Mouse (Mus musculus) adrenal gland, adult 8-10 months (tissue): ENCODE measurements at regions not wholly inside any gene's neighbourhood (a gene's known extent, or its start where the extent isn't known, plus 50 kb on each side); places are given as distances from the start of the nearest gene placed in this dataset.

Experiments
- DNase-seq: peaks from one replicate; pipeline ENCODE4 v3.0.0; 2022

DNA sequence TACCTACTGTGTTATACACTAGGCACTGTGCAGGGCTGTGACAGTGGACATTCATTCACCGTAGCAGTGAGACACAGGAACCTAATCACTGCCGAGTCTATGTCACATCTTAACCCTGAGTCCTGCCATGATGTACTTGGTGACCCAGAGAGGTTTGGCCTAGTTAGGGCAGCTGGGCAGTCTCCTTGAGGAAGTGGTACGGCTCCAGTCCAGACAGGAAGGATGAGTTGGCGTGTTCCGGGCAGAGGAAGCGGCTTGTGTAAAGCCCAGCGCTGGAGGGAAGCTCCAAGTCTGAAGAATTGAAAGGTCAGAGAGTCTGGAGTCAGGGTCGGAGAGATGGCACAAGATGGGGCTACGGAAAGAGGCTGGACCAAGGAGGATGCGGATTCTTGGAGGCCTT is 99.4 kb upstream of the Smim15 start:
- no peak for DNase-seq

DNA sequence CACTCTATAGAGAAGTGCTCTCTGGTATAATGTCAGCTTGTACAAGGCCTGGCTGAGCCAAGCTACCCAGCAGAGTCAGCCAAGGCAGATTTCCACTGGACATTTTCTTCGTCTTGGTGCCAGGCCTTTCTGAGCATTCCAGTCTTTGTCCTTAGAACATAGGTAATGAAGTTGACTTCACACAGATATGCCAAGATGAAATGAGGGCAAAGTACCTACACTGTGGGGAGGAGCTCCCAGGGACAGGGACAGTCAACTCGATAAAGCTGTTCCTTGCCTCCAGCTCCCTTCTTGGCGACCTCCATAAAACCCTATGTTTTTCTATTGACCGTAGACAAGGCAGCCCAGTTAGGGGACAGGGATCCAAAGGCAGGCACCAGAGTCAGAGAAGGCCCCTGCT is 101.3 kb upstream of the Smim15 start:
- DNase-seq, result no peak

DNA sequence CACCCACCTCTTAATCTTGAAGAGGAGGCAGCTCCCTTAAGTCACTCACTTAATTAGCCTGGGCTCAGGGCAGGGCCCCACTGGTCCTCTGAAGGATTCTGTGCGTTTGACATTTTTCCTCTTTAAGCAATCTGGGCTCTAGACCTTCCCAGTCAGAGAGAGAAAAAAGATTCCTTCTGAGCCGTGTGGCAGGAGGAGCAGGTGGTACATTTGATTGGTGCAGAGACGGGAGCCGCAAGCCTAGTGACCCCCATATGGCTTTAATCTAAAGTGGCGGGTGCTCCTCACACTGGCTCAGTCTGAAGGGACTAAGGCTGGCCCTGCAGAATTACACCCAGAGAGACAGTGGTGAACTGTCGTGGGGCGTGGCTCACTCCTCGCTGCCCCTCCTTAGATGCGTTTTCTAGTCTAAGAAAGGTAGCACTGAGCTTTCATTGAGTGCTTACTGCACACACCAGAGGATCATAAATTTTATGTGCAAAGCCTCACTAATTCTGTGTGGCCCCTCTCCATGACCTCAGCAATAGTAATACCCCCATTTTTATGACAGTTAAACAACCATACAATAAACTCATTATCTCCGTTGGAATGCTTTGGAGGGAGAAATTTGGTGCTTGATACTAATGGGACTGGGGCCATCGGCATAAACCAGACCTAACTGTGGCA is 101.8 kb upstream of the Smim15 start:
- DNase-seq, result no peak

DNA sequence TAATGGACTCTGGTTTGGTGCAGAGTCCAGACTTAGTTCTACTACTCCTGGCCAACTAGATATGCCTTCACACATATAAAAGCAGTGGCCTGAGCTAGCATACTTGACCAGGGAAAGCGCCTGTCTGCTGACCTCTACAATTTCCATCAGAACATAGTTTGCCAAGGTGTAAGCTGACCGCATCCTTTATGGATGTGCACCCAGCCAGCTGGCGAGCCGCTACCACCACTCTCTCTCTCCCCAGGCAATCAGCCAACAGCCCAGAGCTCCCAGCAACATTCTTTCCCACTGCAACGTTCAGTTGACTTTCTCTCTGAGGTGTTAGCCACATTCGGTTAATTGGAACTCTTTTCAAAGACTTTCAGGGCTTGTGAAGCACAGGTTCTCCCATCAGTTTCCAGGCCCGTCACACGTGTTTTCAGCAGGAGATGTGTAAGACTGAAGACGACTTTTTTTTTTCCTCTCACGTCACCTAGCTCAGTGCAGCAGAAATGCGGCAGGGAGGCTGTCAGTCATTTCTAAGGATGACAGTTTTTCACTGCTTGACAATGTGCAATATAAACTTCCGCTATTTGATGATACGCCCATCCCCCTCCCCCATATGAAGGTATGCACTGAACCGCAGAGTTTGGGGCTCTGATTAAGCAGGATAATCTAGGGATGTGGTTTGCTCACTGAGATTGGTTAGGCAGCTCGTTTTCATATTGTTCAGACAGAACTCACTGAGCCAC is 104.2 kb upstream of the Smim15 start:
- no peak for DNase-seq

DNA sequence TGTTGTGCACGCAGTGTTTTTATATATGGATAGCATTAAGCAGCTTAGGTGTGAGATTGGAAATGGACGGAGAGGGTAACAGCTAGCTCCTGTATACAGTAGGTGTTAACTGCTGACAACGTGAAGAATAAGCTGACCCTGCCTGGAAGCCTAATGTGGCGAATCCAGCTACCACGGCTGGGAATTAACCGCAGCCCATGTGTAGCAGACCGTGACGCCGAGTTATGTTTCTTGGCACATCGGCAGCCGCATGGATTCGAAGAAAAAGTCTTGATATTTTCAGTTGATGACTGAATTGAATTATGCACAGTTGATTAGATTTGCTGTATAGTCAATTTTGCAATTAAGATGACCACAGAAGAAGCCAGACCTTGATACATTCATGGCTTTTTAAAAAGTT is 108.6 kb upstream of the Smim15 start:
- no peak for DNase-seq

DNA sequence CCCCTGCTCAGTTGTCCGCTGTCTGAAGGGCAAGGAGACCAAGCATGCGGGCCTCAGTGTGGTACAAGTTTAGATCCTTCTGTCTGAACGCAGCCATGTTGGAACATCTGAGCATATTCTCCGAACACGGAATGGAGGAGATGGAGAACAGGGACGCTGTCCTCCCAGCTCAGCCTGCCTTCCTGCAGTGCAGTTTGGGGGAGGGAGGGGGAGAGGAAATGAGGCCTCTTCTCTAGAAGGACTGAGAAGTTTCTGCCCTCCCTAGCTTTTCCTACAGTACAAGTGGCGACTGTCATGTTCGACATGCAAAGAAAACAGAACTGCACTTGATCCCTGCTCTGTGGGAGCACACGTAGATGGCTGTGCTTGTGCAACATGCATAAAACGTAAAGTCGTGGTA is 109.6 kb upstream of the Smim15 start:
- DNase-seq, result no peak

DNA sequence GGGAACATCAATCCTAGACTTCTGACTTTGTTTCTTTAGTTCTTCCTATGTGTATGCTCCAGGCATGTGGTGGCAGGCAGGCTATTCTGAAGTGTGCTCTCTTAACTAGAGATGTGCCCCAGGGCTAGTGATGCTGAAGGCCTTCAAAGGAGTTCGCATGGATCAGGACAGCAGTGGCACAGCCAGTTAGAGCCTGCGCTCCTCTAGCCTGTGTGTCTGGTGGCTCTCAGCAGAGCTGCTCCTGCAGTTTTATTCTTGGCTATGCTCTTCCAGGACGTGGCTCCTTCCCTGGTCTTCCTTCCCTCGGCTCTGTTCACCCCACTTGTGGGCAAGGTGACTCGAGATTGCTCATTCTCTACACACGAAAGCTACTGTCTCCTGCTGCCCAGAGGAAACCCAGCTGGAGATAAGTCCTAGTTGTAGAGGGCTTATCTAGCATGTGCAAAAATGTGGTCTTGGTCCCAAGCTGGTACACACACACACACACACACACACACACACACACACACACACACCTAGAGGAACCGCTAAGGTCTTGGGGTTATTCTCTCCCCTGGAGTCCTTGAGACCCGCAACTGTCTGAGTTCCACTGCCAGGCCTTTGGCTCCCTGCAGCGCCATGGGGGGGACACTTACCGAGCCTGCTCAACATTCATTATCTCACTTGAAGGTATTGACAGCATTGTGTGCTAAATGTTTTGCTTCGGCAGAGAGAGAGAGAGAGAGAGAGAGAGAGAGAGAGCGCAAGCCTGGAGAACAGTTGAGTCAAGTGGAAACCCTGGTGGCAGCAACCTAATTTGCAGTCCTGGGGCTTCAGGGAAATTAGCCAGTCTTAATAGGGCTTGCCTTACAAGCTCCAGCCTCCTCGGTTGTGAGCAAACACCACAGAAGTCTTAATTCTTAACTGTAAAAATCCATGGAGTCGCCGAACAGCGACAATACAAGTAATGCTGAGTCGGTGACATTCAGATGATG is 110.4 kb upstream of the Smim15 start:
- no peak for DNase-seq

DNA sequence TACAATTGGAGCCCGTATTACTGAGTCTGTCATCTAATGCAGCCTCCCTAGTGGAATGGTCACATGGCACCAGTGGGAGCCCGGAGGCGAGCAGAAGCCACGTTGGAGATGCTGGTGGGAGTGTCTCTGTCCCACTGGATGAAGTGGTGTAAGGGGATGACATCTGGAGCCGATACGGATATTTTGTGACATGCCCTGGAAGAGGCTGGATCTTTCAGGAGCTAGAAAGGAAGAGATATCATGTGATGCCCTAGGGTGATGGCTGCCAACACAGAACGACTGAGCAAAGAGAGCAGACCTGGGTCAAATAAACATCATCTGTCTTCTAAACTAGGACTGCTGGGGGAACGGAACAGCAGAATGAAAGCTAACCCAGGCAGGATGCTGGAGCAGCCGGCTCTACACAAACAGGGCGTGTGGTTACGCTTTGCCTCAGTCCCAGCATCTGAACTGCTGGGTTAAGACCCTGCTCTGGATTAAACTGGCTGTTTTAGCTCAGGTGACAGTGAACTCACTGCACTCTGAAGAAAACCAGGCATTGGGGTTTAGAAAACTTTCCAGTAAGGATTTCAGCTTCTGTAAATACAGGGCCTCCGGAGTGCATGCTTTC is 111.7 kb upstream of the Smim15 start:
- no peak for DNase-seq

DNA sequence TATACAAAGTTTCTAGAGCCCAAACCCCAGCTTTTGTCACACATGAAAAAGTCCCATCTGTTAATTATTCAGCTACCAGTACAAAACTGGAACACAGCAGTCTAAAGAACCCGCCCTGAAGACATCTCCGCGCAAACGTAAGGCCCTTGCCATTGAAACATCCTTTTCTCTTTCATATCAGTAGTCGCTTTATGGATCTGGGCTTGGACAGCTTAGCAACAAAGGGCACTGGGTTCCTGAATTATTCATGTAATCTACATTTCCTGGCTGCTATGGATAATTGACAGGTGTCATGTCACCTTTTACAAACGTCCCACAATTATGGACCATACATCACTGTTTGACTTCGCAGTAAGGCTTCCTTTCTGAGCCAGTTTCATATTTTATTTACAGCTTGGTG is 113.0 kb upstream of the Smim15 start:
- DNase-seq, result no peak

DNA sequence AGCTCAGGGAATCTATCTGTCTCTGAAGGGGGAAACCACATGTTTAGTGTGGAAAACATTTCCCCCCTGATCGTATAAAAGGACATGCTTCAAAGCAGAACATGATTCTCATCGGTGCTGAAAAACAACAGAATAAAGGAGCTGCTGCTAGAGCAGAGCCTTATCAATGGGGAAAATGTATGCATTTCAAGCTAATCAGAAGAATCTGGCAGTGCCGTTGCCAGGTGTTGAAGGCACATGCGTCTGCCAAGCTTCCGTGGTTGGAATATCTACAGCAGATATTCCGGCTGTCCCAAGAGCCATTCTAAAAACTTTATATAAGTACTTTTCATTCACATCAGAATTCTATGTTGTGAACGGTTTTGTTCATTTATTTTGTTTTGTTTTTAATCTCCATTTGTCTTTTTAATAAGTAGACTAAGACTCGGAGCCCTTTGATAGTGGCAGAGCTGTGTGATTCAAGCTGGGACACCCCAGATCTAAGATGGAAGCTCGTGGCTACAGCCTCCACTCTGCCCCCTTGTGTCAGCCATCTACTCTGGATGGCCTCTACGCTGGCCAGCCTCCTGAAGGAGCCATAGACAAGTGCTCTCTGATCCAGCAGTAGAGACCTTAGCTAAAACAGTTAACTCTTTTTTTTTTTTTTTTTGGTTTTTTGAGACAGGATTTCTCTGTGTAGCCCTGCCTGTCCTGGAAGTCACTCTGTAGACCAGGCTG is 116.6 kb upstream of the Smim15 start:
- no peak for DNase-seq

DNA sequence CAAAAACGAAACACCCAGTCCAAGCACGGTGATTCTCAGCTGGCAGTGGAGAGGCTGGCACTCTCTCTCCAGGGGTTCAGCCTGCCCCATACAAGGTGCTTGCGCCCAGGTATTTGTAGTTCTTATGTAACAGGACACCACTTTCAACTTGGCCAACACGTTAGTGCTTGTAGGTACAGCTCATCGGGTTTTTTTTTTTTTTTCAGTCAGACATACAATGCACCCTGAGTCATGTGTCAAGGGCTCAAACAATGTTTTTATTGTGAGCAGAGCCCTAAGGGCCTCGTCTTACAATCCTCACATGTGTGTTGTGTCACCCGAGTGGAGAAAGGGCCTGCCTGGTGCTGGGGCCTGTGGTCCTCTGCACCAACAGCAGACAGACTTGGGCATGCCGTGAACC is 118.8 kb upstream of the Smim15 start:
- no peak for DNase-seq

DNA sequence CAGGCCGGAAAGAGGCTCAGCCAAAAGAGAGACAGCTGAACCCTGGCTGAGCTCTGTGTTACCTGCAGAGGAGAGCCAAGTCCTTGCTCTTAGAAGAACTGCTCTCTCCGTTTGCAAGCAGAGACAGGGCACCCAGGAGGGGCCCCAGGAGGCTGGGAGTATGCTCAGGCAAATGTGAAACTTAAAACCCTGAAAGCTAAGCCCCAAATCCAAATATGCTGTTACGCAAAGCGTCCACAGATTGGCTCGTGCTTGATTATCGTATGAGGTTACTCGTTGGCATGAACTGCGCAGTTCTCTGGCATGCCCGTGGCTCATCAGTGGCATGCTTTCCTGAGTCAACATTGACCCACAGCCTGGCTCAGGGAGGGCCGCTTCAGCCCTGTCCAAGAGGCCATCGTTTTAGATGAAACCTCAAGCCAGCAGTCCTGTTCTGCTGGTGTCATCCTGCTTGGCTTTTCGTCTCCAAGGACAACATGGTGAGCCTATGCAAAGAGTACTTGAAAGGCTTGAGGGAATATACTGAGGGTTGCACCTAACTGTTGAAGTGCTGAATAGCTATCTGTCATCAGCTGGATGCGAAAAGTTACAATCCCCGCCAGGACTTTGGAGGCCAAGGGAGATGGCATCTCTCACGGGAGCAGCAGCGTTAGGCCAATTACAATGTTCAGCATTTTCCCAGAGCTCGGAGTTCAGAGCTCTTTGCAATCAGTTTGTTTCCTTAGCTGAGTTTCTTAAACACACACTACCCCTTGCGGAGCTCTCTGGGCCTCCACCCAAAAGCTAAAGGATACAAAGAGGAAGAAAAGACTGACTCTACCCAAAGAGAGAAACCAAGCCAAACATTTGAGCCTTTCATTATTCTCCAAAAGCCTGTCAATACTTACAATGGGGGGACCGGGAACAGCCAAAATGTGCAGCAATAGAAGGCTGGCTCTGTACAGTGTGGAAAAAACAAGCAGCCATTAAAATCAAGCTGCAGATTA is 120.8 kb upstream of the Smim15 start:
- DNase-seq, result no peak

DNA sequence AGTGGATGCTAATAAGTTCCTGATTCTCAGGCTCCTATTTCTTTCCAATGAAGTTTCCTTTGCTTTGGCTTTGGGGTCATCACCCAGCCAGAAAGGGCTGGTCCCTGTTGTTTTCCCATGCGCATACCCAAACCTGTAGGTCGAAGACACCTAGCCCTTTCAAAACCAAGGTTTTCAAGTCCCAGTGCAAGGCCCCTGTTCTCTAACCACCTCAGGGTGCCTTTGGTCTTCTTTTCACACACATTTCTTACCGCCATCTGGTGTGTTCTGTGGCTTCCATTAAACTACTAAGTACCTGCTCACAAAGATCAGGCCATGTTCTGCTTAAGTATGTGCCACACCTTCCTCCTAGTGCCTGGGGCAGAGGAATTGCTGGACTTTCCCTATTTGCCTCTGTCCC is 124.8 kb upstream of the Smim15 start:
- no peak for DNase-seq

DNA sequence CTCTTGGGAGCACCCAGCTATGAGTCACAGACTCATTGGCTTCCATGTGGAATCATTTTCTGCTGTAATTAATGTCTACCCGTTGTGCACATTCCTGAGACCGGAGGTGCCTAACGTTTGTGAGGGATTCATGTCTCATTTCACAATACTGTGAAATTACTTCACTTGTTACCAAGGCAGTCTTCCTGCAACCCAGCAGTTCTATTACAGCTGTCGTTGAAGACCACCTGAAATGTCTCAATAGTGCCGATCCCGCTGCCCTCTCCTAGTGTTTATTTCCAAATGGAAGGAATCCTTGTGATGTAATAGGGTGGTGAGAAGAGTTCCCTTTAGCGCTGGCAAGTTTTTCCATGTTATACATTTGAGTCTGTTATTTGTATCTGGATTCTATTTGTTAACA is 125.8 kb upstream of the Smim15 start:
- DNase-seq, result no peak

DNA sequence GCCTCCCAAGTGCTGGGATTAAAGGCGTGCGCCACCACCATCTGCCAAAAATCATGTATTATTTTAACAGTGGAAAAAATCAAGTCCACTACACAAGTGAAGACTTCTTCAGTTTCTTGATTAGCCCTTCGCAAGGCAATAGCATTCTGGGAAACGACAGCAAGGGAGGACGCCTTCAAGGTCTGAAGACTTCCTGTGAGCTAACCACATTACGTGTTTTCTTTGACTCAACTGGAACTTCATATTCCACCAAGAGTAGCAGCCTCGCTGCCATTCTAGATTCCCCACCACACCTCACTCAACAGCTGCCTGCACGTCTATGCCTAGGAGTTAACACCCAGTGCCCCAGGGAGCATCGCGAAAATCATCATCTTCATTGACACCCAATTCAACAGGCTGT is 126.2 kb upstream of the Smim15 start:
- no peak for DNase-seq

DNA sequence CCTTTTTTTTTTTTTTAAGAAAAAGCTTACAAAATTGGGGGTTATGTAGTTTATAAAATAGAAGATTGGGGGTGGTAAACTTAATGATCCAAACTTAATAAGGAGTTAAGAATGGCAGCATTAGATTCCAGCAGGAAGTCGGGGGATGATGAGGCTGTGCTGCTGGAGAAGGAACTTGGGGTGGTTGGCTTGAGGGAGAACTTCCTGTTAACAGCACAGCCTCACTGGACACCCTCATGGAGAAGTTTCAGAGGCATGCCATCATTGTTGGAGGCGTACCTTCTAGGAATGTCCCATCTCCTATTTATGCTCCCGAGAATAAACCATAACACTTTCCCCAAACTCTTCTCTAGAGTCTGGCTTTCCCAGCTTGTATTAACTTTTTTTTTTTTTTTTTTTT is 126.7 kb upstream of the Smim15 start:
- DNase-seq, result no peak

DNA sequence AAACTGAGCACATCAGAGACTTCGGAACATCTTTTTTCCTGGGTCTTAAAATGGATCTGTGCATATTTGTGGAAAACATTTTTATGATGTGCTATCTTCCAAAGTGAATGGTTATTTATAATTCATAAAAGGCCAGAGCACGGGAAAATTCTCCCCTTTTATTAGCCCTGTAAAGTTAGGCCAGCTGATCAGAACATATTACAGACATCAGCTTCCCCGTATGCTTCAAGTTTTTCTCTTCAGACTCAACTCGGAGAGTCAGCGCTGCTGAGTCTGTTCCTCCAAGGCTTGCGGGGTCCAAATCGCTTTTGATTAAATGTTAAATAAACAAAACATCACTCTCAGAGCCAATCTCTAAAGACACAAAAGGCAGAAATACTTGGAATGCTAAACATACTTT is 134.1 kb upstream of the Smim15 start:
- DNase-seq, result no peak

DNA sequence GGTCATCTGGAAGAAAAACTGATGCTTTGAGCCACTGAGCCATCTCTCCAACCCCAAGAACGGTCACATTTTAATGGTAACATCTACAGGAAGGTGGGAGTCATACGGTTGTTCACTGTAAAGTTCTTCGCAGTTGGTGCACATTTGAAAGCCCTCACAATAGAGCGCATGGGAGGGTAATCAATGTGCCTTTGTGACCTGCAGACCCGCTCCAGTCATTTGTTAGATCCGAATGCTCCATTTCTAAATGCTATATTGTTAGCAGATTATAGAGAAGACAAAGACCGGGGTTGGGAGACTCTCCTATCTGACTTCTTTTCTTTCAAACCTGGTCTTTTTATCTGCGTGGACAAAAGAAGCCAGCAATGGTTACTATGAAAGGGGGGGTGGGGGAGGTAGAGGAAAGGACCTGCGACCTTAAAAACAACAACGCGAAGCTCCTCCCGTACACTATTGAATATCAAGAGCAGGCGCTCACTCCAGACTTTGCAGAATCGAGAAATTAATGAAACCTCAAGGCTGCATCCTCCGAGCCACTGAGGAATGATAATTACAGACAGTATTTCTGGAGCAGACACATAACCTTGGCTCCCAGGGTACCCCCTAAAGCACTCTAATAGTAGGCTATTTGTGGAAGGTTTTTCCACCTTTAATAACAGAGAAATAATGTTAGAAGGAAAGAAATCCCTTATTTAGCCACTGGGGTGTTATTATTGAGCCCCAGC is 134.7 kb upstream of the Smim15 start:
- DNase-seq, result no peak

DNA sequence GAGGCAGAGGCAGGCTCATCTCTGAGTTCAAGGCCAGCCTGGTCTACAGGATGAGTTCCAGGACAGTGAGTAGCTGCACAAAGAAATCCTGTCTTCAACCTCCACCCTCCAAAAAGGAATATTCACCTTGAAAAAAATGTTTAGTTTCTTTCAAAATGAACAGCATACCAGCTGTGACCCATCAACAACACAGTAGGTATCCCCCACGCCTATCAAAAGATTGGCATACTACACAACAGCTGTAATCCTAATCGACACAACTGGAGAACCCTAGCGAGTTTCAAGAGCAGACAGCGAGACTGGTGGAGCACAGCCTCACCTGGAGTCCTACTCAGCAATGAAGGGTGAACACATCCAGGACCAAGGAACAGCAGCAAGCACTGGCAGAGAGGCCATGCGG is 136.3 kb upstream of the Smim15 start:
- DNase-seq, result no peak

DNA sequence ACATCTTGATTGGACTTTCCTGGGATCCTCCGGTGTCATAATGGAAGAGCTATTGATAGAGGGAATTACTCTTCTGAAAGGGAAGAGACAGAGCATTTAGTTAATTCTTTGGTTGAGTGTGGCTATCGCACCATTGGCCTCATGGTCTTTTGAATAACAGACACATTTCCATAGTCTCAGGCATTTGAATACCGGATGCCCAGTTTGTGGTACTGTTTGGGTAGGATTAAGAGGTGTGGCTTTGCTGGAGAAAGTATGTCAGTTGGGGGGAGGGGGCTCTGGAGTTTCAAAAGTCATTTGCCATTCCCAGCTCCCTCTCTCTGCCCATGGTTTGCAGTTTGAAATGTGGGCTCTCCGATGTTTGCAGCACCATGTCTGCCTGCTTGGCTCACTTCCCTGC is 139.4 kb upstream of the Smim15 start:
- no peak for DNase-seq
